Mouse (Mus musculus) intestine, embryonic 15.5 days (tissue): ENCODE data around the gene Ap2b1. TPM values are rescaled to one million over a fixed set of nuclear protein-coding genes. Genes with fewer than 3 reads are reported as not detected.
A peak's percentile ranks its signal among the peaks of the same experiment; 100 is the strongest.

Experiments
- ATAC-seq: fragments of 200-750 bp; cut with Nextera tagmentation; 2 replicates; pipeline ENCODE4 v1.8.0; 2017; ENCODE audit warnings: moderate TSS enrichment, moderate library complexity
- H3K27ac ChIP-seq: fragments of 300-500 bp; sonication (generic); 2 replicates; pipeline ENCODE4 v1.5.1; 2015; ENCODE audit warnings: mild to moderate bottlenecking, inconsistent platforms
- H3K27me3 ChIP-seq: fragments of 300-500 bp; sonication (generic); replicated peaks from 2 replicates; pipeline ENCODE4 v1.6.1; 2015; ENCODE audit warnings: inconsistent platforms
- H3K36me3 ChIP-seq: fragments of 300-500 bp; sonication (generic); 2 replicates; pipeline ENCODE4 v1.6.1; 2015; ENCODE audit warnings: inconsistent platforms
- H3K4me1 ChIP-seq: fragments of 300-500 bp; sonication (generic); replicated peaks from 2 replicates; pipeline ENCODE4 v1.6.1; 2015; ENCODE audit warnings: inconsistent platforms
- H3K4me2 ChIP-seq: fragments of 300-500 bp; sonication (generic); replicated peaks from 2 replicates; pipeline ENCODE4 v1.6.1; 2015; ENCODE audit warnings: mild to moderate bottlenecking, inconsistent platforms
- H3K4me3 ChIP-seq: fragments of 300-500 bp; sonication (generic); replicated peaks from 2 replicates; pipeline ENCODE4 v1.5.1; 2015; ENCODE audit warnings: inconsistent platforms
- H3K9ac ChIP-seq: fragments of 300-500 bp; sonication (generic); 2 replicates; pipeline ENCODE4 v1.6.1; 2015; ENCODE audit warnings: inconsistent platforms
- H3K9me3 ChIP-seq: fragments of 300-500 bp; sonication (generic); 2 replicates; pipeline ENCODE4 v1.6.1; 2016; ENCODE audit warnings: inconsistent platforms
- WGBS: fragments of 180-500 bp; shearing (Covaris S2); methylation state at CpG from one replicate; pipeline ENCODE4 v1.1.7; 2015; 5-methylcytosine and 5-hydroxymethylcytosine counted together
- polyA plus RNA-seq: library from polyadenylated mRNA; unstranded; fragments of >200 nt; fragmentation: Nextera tagmentation; extraction: Ambion mirVana; gene quantifications from 2 replicates; pipeline ENCODE4 v1.2.1, GENCODE M21; 2015

Gene Ap2b1
- polyA plus RNA-seq, 1 experiment from 2014 or later, result 51.0 TPM

DNA sequence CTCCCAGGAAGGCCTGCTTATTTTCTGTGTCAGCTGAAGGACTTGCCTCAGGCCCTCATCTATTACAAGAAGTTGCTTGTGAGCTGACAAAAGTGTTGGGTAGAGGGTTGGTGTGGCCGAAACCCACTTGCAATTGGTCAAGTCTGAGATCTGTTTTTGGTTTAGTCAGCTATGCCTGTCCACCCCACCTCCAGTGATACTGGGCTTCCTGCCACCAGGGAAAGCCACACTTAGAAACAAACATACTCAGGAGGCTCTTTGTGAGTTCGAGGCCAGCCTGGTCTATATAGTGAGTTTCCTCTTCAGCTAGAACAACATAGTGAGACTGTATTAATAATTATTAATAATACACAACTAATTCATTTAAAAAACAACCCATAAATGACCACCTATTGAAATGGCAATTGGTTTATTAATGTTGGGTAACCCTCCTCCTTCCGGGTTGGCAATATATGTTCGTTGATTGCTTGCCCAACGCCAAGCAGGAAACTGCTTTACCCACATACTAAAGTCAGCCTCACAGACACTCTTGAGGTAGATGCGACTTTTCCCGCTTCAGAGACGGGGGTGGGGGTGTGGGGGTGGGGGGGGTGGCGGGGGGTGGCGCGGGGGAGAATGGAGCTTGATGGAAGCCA, 140.7 kb downstream of the Ap2b1 start:
- peak overlapping the region; percentile 63; the same call in 1 of the 2 replicates for H3K9ac ChIP-seq
- no peaks in the 10 kb centered on the region for H3K9me3 ChIP-seq
- peaks cover 26% of the 10 kb centered on the region for H3K27me3 ChIP-seq
- no peaks in the 10 kb centered on the region for H3K36me3 ChIP-seq
- peak overlapping the region; percentile 95 for H3K4me2 ChIP-seq
- WGBS, result 29% methylated on average over 11 of the region's 11 CpGs
- no peak for ATAC-seq
- peak overlapping the region; percentile 69 for H3K4me3 ChIP-seq
- H3K27ac ChIP-seq, result no peak overlapping the region
- H3K4me1 ChIP-seq, result peaks cover 20% of the 10 kb centered on the region

DNA sequence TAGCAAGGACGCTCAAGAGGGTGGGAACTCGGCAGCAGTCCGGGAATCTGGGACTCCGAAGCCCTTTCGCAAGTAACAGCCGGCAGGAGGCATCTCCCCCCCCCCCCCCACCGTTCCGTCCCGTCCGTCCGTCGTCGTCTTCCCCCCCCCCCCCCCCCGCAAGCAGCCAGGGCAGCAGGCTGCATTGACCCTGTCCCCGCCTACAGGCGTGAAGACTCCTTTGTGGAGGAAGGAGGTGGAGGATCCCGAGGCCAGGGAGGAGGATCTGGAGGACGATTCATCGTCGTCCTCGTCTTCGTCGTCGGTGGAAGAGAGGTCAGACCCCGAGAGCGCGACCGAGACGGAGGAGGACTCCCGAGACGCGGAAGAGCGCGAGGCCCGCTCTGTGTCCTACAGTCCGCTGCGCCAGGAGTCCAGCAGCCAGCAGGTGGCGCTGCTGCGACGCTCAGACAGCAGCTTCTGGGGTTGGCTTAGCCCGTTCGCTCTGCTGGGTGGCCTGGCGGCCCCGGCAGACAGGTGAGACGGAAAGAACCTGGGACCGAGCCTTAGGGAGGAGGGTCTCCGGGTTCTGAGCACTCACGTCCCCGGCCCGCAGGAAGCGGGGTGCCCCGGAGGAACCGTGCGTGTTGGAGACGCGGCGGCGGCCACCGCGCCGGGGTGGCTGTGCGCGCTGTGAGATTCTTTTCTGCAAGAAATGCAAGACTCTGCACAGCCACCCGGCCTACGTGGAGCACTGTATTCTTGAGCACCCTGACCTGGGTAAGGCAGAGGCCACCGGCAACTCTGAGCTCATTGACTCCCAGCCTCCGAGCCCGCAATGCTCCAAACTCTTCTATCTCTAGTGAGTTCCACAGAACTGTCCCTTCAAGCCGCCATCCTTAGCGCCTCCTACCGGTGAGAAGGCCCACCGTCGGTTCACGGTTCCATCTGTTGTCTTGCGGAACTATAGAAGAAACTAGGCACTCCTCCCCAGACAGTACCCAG, 141.5 kb downstream of the Ap2b1 start:
- 0 out of 2 replicates have a peak overlapping the region, but pooled peaks have one; percentile 9 for H3K27ac ChIP-seq
- under 1% methylated on average over 71 of the region's 75 CpGs for WGBS
- H3K4me1 ChIP-seq, result peaks cover 24% of the 10 kb centered on the region
- no peaks in the 10 kb centered on the region for H3K36me3 ChIP-seq
- H3K9me3 ChIP-seq, result no peaks in the 10 kb centered on the region
- peak overlapping the region; percentile 63 for H3K9ac ChIP-seq
- peaks cover 34% of the 10 kb centered on the region for H3K27me3 ChIP-seq
- ATAC-seq, result peak; percentile 97
- H3K4me2 ChIP-seq, result peak overlapping the region; percentile 95
- H3K4me3 ChIP-seq, result peak overlapping the region; percentile 69

DNA sequence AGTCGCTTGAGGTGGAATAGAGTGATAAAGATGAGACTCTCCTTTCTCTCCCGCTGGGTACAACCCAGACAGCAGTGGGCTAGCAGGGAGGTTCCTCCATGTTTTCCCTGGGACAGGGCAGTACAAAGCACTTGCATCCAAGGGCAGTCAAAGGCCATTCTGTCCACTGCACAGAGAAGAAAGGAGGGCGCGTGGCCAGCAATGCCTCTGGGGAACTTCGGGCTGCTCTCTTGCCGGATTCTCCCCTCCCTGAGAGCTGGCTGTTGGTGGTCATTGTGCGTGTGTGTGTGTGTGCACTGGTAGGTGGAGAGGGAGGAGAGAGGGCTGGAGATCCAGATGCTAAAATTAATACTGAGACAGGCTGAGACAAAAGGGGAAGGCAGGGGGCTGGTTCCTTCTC, 142.4 kb downstream of the Ap2b1 start:
- Histone ChIP-seq H3K4me1 (peaks cover 24% of the 10 kb centered on the region), H3K27me3 (peaks cover 36% of the 10 kb centered on the region), H3K9me3 (no peaks in the 10 kb centered on the region), H3K4me2 (peak overlapping the region; percentile 95), H3K27ac (no peak overlapping the region), H3K9ac (no peak overlapping the region), H3K36me3 (no peaks in the 10 kb centered on the region), H3K4me3 (peak overlapping the region; percentile 69)
- ATAC-seq, result no peak
- 47% methylated on average over 7 of the region's 7 CpGs for WGBS

DNA sequence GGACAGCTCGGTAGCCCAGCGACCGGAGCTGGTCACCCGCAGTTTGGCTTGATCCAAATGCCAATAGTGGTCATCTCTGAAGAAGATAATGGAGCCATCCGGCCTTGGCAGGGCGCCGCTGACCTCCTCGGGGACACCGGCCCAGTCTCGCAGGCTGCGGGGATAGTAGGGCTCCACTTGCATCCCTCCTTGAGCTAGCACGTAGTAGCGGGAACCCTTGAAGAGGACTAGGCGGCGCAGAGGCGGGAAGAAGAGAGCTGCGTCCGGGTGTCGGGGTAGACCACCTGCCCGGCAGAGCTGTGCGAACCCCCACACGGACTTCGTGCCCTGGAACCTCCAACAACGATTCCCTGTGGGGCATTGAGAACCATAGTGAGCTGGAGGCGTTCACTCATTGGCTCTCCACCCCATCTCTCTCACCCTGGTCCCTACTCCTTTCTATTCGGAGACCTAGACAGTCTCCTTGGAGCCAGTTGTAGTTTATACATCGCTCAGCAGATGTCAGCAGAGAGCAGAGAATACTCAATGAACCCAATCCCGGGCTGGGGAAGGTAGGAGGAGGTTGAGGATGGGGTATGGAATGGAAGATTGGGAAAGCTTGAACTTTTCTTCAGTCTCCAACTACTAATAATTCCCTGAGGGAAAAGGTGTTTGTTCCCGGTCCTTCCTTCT, 143.9 kb downstream of the Ap2b1 start:
- Histone ChIP-seq H3K9me3 (no peaks in the 10 kb centered on the region), H3K27me3 (peaks cover 36% of the 10 kb centered on the region), H3K4me1 (peaks cover 30% of the 10 kb centered on the region), H3K9ac (no peak overlapping the region), H3K4me3 (0 out of 2 replicates have a peak overlapping the region, but pooled peaks have one; percentile 20), H3K27ac (no peak overlapping the region), H3K4me2 (peak overlapping the region; percentile 49), H3K36me3 (no peaks in the 10 kb centered on the region)
- 14% methylated on average over 29 of the region's 29 CpGs for WGBS
- ATAC-seq, result no peak; the same call in 1 of the 2 replicates

DNA sequence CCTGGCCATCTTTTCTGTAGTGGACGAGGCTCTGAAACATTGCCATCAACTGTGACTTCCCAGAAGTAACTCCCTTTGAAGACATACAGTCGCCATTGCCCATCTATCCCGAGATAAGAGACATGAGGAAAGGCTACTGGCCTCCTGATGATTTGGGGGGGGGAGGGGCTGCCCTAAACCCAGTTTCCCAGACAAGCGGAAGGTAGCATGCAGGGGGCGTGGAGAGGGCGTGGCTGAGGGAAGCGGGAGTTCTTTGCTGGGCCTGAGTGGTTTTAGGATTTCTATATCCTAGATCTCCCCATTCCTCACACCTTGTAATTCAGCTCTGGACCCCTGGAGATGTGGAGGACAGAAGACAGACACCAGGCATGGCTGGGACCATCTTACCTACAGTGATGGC, 145.0 kb downstream of the Ap2b1 start:
- Histone ChIP-seq H3K9me3 (no peaks in the 10 kb centered on the region), H3K27ac (no peak overlapping the region), H3K27me3 (peaks cover 36% of the 10 kb centered on the region), H3K4me2 (peak overlapping the region; percentile 4; the same call in 1 of the 2 replicates), H3K4me1 (peaks cover 38% of the 10 kb centered on the region), H3K36me3 (no peaks in the 10 kb centered on the region), H3K4me3 (no peak overlapping the region), H3K9ac (no peak overlapping the region)
- ATAC-seq, result no peak
- 11% methylated on average over 7 of the region's 7 CpGs for WGBS

DNA sequence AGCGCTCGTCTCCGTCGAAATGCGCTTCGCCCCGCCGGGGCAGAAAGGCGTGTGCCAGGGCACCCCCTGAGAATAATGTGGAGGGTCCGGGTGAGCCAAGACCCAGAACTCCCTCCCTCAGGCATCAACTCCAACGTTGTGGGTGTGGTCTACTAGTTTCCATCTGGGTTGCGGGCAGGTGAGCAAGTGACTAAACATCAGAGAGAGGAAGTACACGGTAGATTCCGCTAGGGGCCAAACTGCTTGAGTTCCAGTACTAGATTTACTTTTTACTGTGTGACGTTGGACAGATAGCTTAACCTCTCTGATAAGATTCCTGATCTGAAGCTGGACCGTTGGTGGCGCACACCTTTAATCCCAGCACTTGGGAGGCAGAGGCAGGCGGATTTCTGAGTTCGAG, 146.2 kb downstream of the Ap2b1 start:
- 28% methylated on average over 19 of the region's 19 CpGs for WGBS
- no peak for ATAC-seq
- peak overlapping the region; percentile 58 for H3K4me2 ChIP-seq

DNA sequence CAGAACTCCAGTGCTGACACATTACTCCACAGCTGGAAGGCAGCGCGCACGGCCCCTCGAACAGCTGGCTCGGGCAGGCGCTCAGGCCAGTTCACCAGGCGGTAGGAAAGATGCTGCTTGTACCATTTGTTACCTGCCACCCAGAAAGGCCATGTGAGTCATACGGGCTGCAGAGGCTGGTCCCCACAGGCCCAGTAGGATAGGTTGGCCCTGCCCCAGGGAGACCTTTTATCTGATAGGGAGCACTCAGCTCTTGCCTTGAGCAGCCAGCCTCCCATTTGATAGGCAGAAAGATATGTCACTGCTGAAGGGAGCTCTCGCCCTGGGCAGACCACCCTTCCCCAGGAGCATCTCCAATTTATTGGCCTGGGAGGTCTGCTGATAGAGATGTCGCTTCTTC, 148.8 kb downstream of the Ap2b1 start:
- no peak for ATAC-seq
- Histone ChIP-seq H3K9me3 (no peaks in the 10 kb centered on the region), H3K36me3 (no peaks in the 10 kb centered on the region), H3K4me2 (no peak overlapping the region), H3K27me3 (peaks cover 20% of the 10 kb centered on the region), H3K27ac (no peak overlapping the region), H3K9ac (no peak overlapping the region), H3K4me3 (no peak overlapping the region), H3K4me1 (peaks cover 31% of the 10 kb centered on the region)
- WGBS, result 74% methylated on average over 10 of the region's 10 CpGs

More for the DNA sequence above, 146.2 kb downstream of the Ap2b1 start:
- peak overlapping the region; percentile 20; the same call in 1 of the 2 replicates for H3K9ac ChIP-seq
- peaks cover 39% of the 10 kb centered on the region for H3K4me1 ChIP-seq
- H3K36me3 ChIP-seq, result no peaks in the 10 kb centered on the region
- no peak overlapping the region for H3K27ac ChIP-seq
- peak overlapping the region; percentile 27 for H3K4me3 ChIP-seq
- no peaks in the 10 kb centered on the region for H3K9me3 ChIP-seq
- H3K27me3 ChIP-seq, result peaks cover 36% of the 10 kb centered on the region

DNA sequence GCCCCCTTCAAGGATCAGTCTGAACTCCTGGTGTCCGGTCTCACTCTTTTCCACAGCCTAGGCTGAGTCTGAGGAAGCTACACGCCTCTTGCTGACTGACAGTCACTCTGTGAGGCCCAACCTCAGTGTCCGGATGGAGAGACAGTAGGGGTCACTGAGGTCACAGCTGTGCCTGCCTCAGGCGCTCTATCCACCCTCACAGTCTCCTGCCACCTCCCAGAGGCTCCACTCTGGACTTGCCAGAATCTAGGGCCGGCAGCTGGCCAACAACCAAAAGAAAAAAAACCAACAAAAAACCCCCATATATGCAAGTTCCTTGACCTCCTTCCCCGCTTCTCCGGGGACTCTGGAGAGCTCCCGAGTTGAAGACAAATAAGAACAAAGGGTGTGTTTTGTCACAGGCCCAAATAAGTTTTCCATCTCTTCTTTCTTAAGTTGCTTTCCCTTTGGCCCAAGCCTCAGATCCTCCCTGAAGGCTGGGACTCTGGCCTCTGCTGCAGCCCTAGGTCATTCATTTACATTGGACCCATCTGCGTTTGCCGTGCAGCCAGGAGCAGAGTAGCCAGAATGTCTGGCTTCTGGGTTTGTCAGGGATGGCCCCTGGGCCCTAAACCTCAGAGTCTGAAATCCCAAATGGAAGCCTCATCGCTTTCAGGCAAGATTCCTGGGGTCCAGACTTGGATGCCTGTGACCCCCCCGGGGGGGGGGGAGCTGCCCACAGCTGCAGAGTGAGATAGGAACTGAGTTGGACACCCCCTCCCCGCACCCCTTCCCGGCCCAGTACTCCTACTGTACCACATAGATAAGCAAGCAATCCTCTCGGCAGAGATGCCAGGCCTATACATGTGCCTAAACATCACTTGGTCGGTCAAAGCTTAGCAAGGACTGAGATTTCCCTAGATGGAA, 149.4 kb downstream of the Ap2b1 start:
- no peak for ATAC-seq
- H3K27me3 ChIP-seq, result peaks cover 15% of the 10 kb centered on the region
- H3K4me3 ChIP-seq, result no peak overlapping the region
- peaks cover 29% of the 10 kb centered on the region for H3K4me1 ChIP-seq
- H3K36me3 ChIP-seq, result no peaks in the 10 kb centered on the region
- no peaks in the 10 kb centered on the region for H3K9me3 ChIP-seq
- no peak overlapping the region for H3K4me2 ChIP-seq
- 47% methylated on average over 16 of the region's 16 CpGs for WGBS
- H3K27ac ChIP-seq, result no peak overlapping the region
- H3K9ac ChIP-seq, result no peak overlapping the region

DNA sequence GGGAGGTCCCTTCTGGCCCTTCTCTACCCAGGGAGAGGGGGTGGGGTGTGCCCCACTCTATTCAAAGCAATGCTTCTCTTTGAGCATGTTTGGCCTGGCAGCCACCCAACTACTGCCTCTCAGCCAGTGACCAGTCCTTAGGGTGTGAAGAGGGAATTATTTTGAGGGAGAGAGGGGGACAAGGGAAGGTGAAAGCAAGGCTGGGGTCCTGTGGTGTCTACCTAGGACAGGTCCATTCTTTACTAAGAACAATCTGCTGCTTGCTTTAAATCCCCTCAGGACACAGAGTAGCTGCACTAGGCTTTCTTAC, 150.1 kb downstream of the Ap2b1 start:
- no peaks in the 10 kb centered on the region for H3K9me3 ChIP-seq
- H3K9ac ChIP-seq, result no peak overlapping the region
- H3K4me3 ChIP-seq, result no peak overlapping the region
- H3K4me2 ChIP-seq, result no peak overlapping the region
- peaks cover 25% of the 10 kb centered on the region for H3K4me1 ChIP-seq
- peaks cover 12% of the 10 kb centered on the region for H3K27me3 ChIP-seq
- H3K36me3 ChIP-seq, result no peaks in the 10 kb centered on the region
- ATAC-seq, result no peak
- no peak overlapping the region for H3K27ac ChIP-seq

DNA sequence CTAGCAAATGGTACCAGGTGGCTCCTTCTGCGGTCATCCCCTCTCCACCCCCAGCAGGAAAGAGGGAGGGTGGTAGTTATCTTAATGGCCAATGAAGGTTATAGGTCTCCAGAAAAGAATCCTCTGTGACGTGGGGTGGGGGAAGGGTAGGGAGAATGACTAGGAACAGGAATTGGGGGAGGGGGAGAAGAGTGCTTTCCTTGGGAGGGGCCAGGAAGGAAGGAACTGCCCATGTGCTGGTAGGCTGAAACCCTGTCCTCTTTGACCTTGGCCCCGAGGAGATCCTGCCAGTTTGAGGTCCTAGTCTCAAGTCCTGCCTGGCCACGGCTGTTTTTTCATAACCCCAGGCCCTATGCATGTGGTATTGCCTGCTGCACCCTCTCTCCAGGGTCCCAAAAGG, 150.5 kb downstream of the Ap2b1 start:
- no peak for ATAC-seq
- WGBS, result 38% methylated on average over 4 of the region's 4 CpGs
- H3K27ac ChIP-seq, result no peak overlapping the region

DNA sequence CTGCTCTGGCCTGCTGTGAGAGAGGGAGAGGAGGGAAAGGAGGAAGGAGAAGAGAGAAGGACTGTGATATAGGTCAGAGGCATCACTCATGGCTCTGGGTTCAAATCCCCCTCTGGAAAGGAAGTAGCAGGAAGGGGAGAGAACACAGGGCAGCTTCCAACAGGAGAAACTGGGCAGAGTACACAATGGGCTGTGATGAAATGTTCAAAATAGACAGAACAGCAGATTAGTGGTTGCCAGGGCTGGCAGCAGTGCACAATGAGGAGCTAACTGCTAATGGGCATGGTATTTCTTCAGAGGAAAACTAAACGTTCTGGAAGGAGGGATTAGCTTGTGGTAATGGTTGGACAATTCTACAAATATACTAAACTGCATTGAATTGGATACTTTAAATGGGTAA, 151.7 kb downstream of the Ap2b1 start:
- no peaks in the 10 kb centered on the region; the same call in 1 of the 2 replicates for H3K27me3 ChIP-seq
- H3K27ac ChIP-seq, result no peak overlapping the region
- no peaks in the 10 kb centered on the region for H3K36me3 ChIP-seq
- H3K4me1 ChIP-seq, result peaks cover 28% of the 10 kb centered on the region
- H3K9me3 ChIP-seq, result no peaks in the 10 kb centered on the region
- no peak overlapping the region for H3K4me2 ChIP-seq
- ATAC-seq, result no peak
- 26% methylated on average over 1 of the region's 1 CpGs for WGBS
- no peak overlapping the region for H3K4me3 ChIP-seq
- no peak overlapping the region for H3K9ac ChIP-seq

More for the DNA sequence above, 150.5 kb downstream of the Ap2b1 start:
- Histone ChIP-seq H3K4me3 (no peak overlapping the region), H3K9me3 (no peaks in the 10 kb centered on the region), H3K4me2 (no peak overlapping the region), H3K4me1 (peaks cover 23% of the 10 kb centered on the region), H3K27me3 (peaks cover 12% of the 10 kb centered on the region), H3K9ac (no peak overlapping the region), H3K36me3 (no peaks in the 10 kb centered on the region)
